Mouse (Mus musculus): Measurements from ENCODE around the gene Ppp1r21. TPM values are rescaled to one million over a fixed set of nuclear protein-coding genes. Genes with fewer than 3 reads are reported as not detected.

Gene Ppp1r21
- total and polyA plus RNA-seq, 3 experiments: 11.1 to 16.2 TPM; not detected in 1

- no peaks in the 10 kb centered on the region; a peak in 1 of 4 replicates for H3K4me1 ChIP-seq (ENCODE audit: control insufficient read depth in 1 of 2, insufficient read depth in 2 of 2, low read length in 2 of 2)
- H3K9ac ChIP-seq (ENCODE audit: control insufficient read depth, low read depth, low read length, poor library complexity, severe bottlenecking): no peak overlapping the region
- no peaks in the 10 kb centered on the region for H3K36me3 ChIP-seq (ENCODE audit: control insufficient read depth in 1 of 2, insufficient read depth in 2 of 2, low read length in 2 of 2)
- H3K27ac ChIP-seq (ENCODE audit: control insufficient read depth, low read depth, low read length): no peak overlapping the region
- no peak for DNase-seq (ENCODE audit: low read depth, low spot score)
- H3K9me3 ChIP-seq (replicated peaks; ENCODE audit: insufficient read depth, low read length): no peaks in the 10 kb centered on the region
- H3K79me2 ChIP-seq (ENCODE audit: control insufficient read depth, insufficient read depth, low read length, poor library complexity): no peaks in the 10 kb centered on the region
- H3K4me3 ChIP-seq (ENCODE audit: control insufficient read depth in 1 of 2, insufficient read depth in 1 of 2, low read depth in 2 of 2, low read length in 2 of 2): no peak overlapping the region
- H3K27me3 ChIP-seq (ENCODE audit: control insufficient read depth in 1 of 2, insufficient read depth in 2 of 2, low read length in 2 of 2): no peaks in the 10 kb centered on the region
- TF ChIP-seq JUND (IDR thresholded peaks at IDR 0.05; ENCODE audit: low read depth, low read length) (no peak), ZC3H11A (IDR thresholded peaks at IDR 0.05; ENCODE audit: low read depth, low read length) (no peak), POLR2AphosphoS2 (IDR thresholded peaks at IDR 0.05; ENCODE audit: low read length) (no peak), TBP (IDR thresholded peaks at IDR 0.05; ENCODE audit: low read depth, low read length) (no peak)
These were observed 20.4 kb downstream of the Ppp1r21 start for GRCm38 (mm10) chr17:88550351-88550750.

- H3K9ac ChIP-seq (ENCODE audit: control insufficient read depth, low read depth, low read length, poor library complexity, severe bottlenecking): no peak overlapping the region
- no peaks in the 10 kb centered on the region; a peak in 1 of 4 replicates for H3K4me1 ChIP-seq (ENCODE audit: control insufficient read depth in 1 of 2, insufficient read depth in 2 of 2, low read length in 2 of 2)
- no peak for TF ChIP-seq CTCF (IDR thresholded peaks at IDR 0.05 in 2 of 3, conservative IDR thresholded peaks at IDR 0.05 in 1 of 3; ENCODE audit: control insufficient read depth in 1 of 3, insufficient read depth in 1 of 3, low read depth in 2 of 3, low read length in 3 of 3, poor library complexity in 1 of 3, severe bottlenecking in 1 of 3)
- TF ChIP-seq ZKSCAN1 (IDR thresholded peaks at IDR 0.05; ENCODE audit: low read depth, low read length): no peak
- no peak for TF ChIP-seq EP300 (IDR thresholded peaks at IDR 0.05; ENCODE audit: low read depth in 1 of 2, low read length in 2 of 2)
- no peak for TF ChIP-seq UBTF (IDR thresholded peaks at IDR 0.05; ENCODE audit: borderline replicate concordance, insufficient read depth, low read depth, low read length)
- no peak for TF ChIP-seq POLR2AphosphoS5 (IDR thresholded peaks at IDR 0.05; ENCODE audit: borderline replicate concordance, low read depth, low read length)
- TF ChIP-seq TAL1 (IDR thresholded peaks at IDR 0.05; ENCODE audit: low read length): no peak
- no peak for TF ChIP-seq CHD1 (IDR thresholded peaks at IDR 0.05; ENCODE audit: low read depth, low read length)
- no peak for TF ChIP-seq USF2 (IDR thresholded peaks at IDR 0.05; ENCODE audit: borderline replicate concordance in 1 of 2, insufficient read depth in 1 of 2, low read depth in 1 of 2, low read length in 2 of 2)
- TF ChIP-seq MAFK (IDR thresholded peaks at IDR 0.05; ENCODE audit: borderline replicate concordance, low read depth, low read length): no peak
- TF ChIP-seq CHD2 (IDR thresholded peaks at IDR 0.05; ENCODE audit: low read length): no peak
- TF ChIP-seq MAZ (IDR thresholded peaks at IDR 0.05; ENCODE audit: low read depth, low read length): no peak
- no peak for TF ChIP-seq POLR2A (IDR thresholded peaks at IDR 0.05; ENCODE audit: control insufficient read depth in 1 of 2, insufficient read depth in 1 of 2, low read depth in 1 of 2, low read length in 2 of 2, poor library complexity in 1 of 2)
- no peak for TF ChIP-seq ZNF384 (IDR thresholded peaks at IDR 0.05; ENCODE audit: low read depth, low read length)
- TF ChIP-seq KAT2A (conservative IDR thresholded peaks at IDR 0.05; ENCODE audit: low read depth, low read length): no peak
- no peak for TF ChIP-seq USF1 (IDR thresholded peaks at IDR 0.05; ENCODE audit: low read depth, low read length)
- TF ChIP-seq SIN3A (IDR thresholded peaks at IDR 0.05; ENCODE audit: low read length): no peak
- no peaks in the 10 kb centered on the region for H3K9me3 ChIP-seq (replicated peaks; ENCODE audit: insufficient read depth, low read length)
- H3K79me2 ChIP-seq (ENCODE audit: control insufficient read depth, insufficient read depth, low read length, poor library complexity): no peaks in the 10 kb centered on the region
- no peaks in the 10 kb centered on the region for H3K36me3 ChIP-seq (ENCODE audit: control insufficient read depth in 1 of 2, insufficient read depth in 2 of 2, low read length in 2 of 2)
- no peaks in the 10 kb centered on the region for H3K27me3 ChIP-seq (ENCODE audit: control insufficient read depth in 1 of 2, insufficient read depth in 2 of 2, low read length in 2 of 2)
- no peak overlapping the region for H3K4me3 ChIP-seq (ENCODE audit: control insufficient read depth in 1 of 2, insufficient read depth in 1 of 2, low read depth in 2 of 2, low read length in 2 of 2)
- no peak for DNase-seq (ENCODE audit: low read depth, low spot score)
- no peak overlapping the region for H3K27ac ChIP-seq (ENCODE audit: control insufficient read depth, low read depth, low read length)
These were observed 21.3 kb downstream of the Ppp1r21 start for GRCm38 (mm10) chr17:88550981-88551940.

All from MEL (cell line).